Mouse (Mus musculus) spleen, postnatal 10 days (tissue): ENCODE data around the gene Fgd3.

Source experiments
- DNase-seq, 2 experiments: peaks; one replicate each; pipeline ENCODE4 v3.0.0; 2021 to 2022; ENCODE audit warnings: low spot score in 2 of 2

The Fgd3 gene

DNA sequence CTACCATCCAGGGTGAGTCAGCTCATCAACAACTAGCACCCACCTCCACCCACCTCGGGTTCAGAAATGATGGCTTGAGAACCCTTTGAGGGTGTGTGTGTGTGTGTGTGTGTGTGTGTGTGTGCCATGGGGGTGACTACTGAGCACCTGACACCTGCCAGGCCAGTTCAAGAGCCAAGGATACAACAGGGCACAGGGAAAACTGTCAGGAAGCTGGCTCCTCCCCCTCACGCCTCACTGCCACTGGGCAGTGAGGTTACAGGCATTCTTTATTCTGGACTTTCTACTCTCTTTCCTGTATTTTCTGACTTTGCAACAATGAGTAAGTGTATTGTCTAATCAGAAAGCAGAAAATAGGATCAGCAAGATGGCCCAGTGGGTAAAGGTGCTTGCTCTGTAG lies 70.5 kb downstream of the Fgd3 start:
- DNase-seq, result no peak

DNA sequence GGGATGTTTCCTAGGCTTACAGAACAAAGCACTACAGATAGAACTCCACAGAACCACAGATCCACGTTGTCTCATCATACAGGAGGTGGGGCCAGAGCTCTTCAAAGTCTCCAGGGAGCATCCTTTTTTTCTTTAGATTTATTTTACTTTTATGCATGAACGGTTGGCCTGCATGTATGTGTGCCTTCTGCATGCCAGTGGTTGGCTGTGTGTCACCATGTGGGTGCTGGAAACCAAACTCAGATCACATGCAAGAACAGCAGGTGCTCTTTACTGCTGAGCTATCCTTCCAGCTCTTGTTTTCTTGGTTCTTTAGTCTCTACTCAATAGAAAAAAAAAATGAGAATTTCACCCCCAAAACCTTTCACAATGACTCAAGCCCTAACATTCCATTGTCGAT lies 71.2 kb downstream of the Fgd3 start:
- no peak for DNase-seq

DNA sequence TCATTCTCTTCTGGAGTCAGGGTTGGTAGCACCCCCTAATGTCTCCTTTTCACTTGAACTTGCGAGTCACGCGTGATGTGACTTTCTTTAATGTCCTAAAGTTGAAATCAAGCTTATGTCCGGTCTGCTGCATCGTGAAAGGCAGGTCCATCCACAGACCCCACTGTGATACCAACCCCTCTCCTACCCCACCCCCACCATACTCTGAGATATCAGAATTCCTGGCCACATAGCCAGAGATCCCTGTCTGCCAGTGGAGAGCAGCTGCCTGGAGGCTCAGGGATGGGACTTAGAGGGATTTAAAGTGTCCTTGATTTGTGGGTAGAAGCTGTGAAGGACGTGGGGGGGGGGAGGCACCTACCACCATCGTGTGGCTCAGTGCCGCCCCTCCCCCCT lies 71.6 kb downstream of the Fgd3 start, which contains the start of gene Susd3:
Gene Susd3, minus strand, starts transcription at position 240 of the 396 bp plus-strand sequence.
- DNase-seq, result no peak

DNA sequence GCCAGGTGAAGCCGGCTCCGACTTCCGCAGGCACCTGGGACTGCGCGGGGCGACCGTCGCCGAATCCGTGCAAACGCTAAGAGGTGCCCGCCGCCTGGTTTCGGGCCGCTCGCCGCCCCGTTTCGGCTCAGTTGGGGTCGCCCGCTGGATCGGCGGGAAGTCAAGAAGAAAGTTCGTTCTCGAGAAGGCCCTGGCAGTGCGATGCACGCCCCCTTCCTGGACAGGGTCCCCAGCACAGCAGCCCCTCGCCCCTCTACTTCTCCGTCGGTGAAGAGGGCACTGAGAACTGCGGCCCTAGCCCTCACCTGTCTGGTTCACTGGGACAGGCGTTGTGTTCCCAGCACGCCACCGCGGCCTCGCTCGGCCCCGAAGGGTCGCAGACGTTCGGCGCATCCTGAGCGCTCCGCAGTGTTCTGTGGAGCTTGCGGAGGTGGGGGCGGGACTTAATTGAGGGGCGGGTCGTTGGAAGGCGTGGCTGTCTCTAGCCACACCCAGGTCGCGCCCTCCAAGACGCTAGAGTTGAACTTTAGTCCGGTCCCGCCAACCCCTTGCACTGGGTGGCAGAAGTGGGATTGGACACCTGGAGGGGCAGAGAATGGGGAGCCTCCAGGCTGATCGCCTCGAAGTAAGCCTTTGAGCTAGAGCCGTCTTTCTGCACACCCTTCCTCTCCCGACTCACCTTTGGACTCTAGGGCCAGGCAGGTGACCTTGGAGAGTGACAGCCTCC lies 72.2 kb downstream of the Fgd3 start:
- DNase-seq, result peak; percentile 37 to 75

DNA sequence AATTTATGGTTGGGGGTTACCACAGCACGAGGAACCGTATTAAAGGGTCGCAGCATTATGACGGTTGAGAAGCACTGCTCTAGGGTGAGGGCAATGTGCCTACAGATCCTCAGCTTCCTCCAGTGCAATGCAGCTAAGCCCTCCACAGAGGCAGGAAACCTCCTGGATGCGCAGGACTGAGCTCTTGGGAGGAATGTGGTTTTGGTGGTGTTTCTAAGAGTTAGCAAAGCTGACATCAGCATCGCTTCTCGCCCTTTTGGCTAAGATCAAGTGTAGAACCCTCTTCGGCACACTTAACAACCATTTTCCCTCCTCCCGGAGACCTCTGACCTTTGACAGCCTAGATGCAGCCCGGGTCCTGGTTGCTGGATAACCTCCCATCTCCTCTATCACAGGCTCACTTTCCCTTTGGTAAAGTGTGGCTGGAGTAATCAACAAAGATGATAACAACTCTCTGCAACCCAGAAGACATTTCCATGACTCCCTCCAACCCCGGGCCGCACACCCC lies 72.8 kb downstream of the Fgd3 start:
- no peak for DNase-seq

DNA sequence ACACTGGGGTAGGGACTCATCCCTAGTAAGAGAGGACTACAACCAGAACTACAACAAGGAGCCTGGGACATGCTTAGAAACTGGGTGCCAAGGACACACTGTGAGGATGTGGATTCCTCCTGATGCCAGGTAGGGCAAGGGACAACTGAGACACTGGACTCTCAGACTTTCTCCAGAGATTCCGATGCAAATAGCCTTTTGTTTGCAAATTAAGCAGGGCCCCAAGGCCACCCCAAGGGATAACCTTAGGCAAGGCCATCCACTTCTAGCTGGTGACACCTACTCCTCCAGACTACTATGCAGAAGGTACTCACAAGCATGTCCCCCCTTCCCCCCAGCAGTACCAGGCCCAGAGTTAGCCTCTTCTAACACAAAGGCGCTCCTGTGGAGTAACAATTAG lies 73.5 kb downstream of the Fgd3 start:
- DNase-seq, result no peak

DNA sequence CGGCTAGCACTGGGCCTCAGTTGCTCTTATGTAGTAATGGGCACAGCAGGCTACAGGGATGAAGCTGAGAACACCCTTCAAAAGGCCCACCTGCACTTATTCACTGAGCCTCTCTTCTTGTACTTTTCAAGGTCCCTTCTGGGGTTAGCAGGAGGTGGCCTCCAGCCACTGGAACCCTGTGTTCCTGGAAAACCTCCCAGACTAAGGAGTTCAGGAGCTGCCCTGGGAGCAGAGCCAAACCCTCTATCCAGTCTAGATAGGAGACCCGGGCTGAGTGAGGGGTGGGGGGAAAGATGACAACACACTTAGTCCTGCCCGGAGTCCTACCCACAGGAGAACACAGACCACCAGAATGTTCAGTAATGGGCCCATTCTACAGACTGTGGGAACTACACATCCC lies 74.1 kb downstream of the Fgd3 start:
- no peak for DNase-seq

DNA sequence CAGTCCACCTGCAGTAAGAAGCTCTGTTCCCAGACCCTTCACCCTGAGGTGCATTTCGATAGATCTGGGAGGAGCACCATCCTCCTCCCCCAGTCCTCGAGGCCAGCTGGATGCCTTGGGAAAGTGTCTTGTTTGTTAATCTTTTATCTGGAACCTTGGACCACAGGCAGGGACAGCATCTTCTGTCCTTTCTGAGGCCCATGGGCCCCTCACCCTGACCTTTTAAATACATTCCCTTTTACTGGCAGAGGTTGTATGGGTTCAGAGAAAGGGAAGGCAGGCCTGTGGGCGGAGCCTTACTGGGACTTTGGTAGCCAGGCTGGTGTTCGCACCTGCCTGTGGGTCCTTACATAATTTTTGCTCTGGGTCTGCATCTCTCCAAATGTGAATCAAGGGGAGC lies 74.9 kb downstream of the Fgd3 start:
- no peak for DNase-seq

DNA sequence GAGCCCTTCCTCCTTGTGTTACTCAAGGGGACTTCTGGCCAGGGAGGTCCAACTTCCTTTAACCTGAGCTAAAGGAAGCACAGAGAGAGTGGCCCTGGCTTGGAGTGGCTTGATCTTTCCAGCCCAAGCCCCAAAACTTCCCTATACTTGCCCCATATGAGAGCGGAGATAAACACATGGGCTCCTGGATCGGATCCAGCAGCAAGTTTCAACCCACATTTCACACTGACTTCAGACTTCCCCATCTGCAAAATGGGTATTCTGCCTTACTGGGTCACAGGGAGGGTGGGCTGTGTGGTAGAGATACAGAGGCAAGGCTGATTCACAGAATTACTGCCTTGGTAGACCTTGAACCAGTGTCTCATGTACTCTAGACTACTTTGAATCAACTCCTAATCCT lies 76.6 kb downstream of the Fgd3 start:
- DNase-seq, result no peak

DNA sequence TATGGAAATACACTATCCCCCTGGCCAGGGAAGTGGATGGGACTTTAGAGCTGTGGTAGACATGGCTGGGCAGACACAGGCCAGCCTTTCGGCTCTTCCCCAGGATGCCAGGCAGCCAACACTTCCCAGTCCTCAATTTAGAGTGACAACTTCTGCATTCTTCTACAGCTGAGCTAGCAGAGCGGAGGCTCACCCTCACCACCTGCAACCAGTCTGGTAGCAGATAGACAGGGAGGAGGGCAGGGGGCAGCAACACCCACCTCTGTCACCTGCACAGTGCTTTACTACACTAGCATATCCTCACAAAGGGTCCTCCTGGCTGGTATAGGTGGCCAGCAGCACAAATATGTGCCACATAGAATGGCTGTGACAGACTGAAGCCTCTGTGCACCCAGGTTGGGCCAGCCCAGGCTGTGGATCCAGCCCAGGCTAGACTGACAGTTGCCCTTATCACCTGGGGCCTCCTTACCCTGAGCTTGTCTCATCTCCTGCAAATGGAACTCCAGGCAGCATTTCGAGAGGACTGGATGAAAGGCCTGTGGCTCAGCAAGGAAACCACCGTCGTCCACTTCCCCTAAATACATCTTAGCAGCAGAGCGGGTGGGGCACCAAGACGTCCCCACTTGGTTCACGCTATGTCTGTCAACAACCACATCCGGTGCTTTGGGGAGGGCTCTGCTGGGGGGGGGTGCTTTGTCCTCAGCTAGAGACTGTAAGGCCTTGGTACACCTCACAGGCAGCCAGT lies 77.6 kb downstream of the Fgd3 start:
- peak; percentile 37 to 80 for DNase-seq

DNA sequence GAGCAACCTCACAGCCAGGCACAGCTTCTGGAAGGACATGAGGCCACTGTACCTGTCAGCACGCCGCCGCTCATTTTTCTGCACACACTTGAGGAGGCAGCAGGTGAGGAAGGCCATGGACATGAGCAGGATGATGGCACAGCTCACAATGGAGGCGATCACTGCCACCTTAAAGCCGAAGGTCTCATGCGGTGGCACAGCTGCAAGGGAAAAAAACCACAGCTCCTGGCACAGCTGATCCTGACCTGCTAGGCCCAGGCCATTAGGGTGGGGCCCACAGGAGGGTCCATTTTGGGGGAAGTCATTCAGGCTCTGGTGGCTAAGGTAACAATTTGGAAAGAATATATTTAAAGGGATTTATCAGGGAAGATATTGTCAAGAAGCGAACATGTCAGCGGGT lies 81.4 kb downstream of the Fgd3 start:
- no peak for DNase-seq

DNA sequence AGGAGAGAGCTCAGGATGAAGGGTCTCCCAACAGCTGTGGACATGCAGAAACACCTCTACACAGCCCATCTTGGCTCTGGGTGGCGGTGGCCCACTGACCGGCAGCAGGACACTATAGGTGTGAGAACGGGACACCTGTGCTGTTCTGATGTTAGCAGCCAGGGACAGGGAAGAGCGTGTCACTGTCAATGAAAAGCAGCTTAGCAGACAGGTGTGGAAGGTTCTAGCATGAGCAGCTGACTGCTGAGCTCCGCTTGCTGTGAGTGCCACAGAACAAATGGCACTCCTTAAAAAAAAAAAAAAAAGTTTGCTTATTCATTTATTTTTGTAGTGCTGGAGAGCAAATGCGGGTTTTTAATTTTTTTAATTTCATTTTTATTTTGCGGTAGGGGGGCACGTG lies 82.5 kb downstream of the Fgd3 start:
- DNase-seq, result no peak

DNA sequence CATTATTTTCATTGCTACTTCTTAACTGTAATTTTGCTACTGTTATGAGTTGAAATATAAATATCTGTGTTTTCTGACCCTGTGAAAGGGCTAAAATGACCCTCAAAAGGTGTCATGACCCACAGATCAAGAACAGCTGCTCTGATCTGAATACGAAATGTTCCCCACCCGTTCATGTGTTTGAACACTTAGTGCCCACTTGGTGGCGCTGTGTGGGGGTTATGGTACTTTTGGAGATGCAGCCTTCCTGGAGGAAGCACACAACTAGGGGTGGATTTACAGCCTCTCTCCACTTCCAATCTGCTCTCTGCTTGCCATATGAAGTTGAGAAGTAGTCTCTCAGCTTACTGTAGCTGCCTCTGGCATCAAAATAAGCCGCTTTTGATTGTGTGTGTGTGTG lies 85.4 kb downstream of the Fgd3 start:
- no peak for DNase-seq

DNA sequence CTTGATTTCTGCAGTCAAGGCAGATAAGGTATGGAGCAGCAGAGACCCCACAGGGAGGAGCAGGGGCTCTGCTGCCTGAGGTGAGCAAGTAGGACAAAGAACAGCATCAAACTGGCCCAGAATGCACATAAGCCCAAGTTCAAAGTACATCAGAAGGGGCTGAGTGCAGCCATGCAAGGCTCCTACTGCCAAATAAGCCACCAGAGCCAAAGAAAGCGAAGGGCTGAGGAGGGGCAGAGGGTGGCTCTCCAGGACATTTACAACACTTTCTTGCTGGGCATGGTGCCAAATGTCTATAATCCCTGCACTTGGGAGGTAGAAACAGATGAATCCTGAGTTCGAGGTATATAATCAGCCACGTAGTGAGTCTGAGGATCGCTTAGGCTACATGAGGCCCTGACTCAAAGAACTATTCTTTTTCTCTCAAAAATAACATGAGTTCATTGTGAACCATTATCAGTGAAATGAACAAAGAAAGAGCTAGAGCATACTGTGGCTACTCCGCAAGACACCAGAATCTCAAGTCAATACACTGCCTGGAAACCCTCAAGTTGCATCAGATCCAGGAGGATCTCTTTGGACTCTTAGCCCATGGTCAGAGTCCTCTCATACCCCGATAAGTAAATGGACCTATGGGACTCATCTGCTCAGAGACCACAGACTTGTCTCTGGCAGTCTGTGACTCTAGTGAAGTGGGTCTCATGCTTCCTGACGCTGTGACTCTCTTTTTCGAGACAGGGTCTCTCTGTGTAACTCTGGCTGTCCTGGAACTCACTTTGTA lies 86.1 kb downstream of the Fgd3 start:
- no peak for DNase-seq

DNA sequence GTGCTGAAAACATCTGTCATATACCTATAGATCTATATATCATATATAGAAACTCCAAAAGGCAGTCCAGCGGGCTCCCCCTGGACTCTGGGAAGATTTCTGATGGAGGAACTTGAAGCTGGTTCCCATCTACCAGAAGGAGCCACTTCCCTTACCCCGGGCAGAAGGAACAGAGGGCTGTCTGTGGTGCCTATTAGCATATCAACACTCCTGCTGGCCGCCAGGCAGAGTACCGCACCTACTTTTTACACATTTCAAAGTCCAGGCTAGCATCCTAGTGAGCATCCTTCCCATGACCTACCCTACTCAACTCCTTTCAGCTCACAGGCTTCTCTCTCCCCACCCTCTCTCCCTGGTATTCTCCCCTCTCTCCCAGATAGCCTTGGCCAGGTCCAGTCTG lies 94.5 kb downstream of the Fgd3 start:
- no peak for DNase-seq

DNA sequence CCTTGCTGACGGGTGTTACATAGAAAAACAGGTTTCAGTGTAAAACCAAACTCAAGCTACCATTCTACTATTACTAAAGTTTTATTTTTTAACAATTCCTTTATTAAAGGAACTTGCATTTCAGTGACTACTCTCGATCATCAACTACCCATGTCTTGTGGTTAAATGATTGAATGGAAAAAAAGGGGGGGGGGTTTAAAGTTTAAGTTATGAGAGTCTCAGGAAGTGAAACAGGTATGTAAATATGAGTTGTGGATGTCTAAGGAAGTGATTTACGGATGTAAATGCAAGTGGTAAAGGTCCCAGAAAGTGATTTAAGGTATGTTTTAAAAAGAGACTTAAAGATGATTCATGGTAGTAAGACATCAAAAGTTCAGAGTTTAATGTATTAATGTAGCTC lies 95.0 kb downstream of the Fgd3 start:
- DNase-seq, result no peak

DNA sequence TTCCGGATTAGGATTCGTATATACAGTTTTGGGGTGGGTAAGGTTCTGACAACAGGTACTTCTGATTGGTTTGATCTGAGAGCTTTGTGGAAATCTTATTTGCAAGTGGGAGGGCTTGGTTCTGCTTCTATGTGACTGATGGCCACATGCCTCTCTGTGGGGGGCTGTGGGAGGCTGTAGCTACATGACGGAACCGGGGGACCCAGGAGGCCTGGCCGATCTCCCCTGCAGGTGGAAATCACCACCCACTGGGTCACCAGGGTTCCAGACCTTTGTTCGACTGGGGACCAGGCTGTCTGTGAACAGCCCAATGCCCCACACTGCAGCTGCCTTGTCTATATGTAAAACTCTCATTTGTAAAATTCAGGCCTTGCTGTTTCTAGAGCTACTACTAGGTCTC lies 95.4 kb downstream of the Fgd3 start:
- DNase-seq, result no peak

DNA sequence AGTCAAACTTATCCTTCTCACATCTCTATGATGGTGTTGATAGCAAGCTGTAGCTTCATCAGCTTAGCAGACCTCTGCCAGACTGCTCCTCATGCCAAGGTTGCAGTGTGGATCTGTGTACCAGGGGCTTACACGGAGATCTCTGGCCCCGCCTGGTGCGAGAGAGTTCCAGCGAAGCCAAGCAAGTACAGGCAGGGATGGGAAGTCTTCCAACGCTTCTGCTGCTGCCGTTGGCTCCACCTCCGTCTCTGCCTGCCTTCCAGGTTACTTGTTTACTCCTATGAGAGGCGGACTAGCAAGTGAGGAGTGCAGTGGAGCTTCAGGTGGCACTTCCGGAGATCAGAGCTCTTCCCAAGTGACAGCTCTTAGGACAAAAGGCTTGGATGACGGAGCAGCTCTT lies 95.8 kb downstream of the Fgd3 start:
- no peak for DNase-seq

DNA sequence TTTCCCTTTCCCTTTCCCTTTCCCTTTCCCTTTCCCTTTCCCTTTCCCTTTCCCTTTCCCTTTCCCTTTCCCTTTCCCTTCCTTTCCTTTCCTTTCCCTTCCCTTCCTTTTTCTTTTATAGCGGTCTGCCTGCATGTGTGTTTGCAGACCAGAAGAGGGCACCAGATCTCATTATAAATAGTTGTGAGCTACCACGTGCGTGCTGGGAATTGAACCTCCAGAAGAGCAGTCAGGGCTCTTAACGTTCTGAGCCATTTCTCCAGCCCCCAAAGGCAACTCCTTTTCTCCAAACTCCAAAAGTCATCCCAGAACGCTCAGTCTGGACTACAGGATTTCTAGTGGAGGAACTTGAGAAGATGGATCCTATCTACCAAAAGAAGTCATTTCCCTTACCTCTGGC lies 99.2 kb downstream of the Fgd3 start:
- no peak for DNase-seq

DNA sequence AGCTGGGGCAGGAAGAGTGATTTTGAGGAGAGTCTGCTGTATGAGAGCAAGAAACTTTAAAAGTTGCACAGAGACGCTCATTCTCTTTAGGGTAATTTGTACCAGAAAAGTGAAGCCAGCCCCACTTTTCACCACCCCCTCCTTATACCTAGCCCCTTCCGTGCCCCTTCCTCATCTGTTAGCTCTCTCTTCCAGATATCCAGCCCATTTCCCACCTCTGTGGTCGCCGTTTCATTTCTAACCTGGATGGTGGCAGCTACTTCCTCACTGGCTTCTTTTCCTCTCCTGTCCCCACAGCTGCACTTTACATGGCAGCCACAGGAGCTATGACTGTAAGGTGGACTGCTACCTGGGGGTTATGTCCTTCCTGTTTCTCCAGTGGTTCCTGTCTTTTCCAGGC lies 100.7 kb downstream of the Fgd3 start:
- DNase-seq, result no peak

DNA sequence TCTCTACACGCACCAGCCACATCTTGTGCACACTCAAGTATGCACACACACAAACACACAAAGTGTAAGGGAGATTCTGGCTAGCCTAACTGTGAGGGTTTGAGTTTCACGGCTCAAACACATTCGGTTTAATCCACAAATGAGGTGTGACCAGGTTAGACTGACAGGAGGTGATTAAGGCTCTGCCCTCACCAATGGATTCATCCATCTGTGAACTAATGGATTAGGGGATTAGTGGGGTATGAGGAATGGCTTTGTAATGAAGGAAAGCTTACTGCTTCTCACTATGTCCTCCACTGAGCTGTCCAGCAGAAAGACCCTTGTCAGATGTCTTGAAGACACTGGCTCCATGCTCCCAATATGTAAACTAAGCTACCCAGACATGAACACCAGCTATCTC lies 101.5 kb downstream of the Fgd3 start:
- DNase-seq, result no peak

DNA sequence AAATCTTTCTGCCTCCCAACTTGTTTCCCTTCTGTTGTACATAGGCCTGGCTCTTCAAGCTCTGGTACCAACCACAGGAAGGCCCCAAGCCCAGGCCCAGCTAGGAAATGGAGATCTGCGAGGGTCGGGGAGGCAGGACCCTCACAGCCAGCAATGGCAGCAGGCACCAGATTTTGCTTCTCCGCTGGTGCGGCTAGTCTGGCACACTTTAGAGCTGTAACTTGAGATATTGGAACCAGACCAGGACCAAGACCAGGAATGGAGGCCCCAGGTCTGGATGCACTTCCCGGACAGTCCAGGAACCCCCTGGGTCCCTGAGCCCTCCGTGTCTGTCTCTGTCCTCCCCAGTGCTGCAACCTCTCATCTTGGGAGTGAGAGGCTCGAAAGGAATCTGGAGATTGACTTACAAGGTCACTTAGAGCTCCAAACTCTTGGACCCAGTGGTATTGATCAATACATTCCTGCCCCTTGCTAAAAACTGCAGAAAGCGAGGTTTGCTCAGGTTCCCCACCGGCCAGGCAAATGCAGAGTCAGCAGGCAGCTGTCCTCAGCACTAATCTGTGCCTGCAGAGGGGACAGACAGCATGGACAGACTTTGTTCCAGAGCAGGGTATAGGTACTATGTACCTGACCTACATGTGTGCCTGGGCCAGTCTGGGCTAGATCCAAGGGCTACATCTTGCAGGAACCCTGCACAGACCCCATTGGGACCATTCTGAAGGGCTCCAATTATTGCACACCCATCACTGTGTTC lies 103.1 kb downstream of the Fgd3 start:
- DNase-seq, result no peak
